Mouse (Mus musculus): ENCODE measurements around the gene Zfp683. TPM values are rescaled to one million over a fixed set of nuclear protein-coding genes. Genes with fewer than 3 reads are reported as not detected.

Gene Zfp683
- 1.2 TPM for total RNA-seq (2023)

DNA sequence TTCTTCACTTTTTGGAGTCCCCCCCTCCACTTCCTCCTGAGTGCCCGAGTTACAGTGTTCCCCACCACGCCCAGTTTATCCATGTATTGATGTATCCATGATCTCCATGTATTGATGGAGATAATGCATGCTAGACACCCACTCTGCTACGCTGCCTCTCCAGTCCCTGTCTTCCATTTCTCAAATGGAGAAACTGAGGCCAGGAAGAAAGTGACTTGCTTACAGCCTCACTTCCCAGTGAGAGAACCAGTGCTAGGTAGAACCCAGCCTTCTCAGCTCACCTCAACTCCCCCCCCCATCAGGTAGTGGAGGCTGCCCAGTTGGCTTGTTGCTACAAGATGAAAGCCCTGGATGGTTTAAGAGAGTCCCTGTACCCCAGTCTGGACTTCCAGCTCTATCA, at the start of gene Zfp683:
TSS of gene Zfp683 (plus strand) at position 301 of the 400 bp plus-strand sequence.

GRCm38 (mm10) chr4:134018779-134019145, 34.9 kb upstream of the Zfp683 start, which contains the start of gene Lin28a:
Gene Lin28a, minus strand, starts transcription at chr4:134018841.

DNA sequence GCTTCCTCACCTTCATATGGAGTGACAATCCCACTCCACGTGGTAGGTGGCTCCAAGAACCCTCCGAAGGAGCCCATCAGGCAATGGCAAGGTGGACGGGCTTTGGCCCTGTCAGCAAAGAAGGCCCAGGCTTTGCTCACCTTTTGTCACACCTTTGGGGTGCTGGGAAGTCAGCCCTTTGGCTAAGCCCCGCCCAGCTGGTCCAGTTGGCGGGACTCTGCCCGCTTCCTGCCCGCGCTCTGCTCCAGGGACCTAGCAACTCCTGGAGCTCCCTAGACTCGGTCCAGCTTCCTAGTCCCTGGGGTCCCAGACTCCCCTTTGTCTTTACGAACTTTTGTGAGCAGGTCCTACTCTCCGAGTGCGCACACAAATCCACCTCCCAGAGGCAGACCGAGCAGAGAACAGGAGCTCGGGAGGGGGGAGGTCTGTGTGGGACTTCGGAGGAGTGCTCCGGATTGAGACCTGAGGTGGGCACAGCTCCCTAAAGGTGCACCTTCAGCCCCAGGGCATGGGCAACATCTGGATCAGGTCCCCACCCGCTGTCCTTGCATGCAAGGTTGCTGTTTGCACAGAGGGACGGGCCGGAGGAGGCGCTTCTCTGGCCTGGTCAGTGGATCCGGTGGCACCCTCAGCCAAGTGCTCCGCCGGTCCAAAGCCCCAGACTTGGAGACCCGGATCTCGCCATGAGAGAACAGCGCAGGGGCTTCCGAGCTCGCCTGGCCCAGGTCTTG, 6.7 kb downstream of the Zfp683 start, which contains the start of gene Crybg2:
TSS of gene Crybg2 (plus strand) at position 681 of the 731 bp plus-strand sequence.

DNA sequence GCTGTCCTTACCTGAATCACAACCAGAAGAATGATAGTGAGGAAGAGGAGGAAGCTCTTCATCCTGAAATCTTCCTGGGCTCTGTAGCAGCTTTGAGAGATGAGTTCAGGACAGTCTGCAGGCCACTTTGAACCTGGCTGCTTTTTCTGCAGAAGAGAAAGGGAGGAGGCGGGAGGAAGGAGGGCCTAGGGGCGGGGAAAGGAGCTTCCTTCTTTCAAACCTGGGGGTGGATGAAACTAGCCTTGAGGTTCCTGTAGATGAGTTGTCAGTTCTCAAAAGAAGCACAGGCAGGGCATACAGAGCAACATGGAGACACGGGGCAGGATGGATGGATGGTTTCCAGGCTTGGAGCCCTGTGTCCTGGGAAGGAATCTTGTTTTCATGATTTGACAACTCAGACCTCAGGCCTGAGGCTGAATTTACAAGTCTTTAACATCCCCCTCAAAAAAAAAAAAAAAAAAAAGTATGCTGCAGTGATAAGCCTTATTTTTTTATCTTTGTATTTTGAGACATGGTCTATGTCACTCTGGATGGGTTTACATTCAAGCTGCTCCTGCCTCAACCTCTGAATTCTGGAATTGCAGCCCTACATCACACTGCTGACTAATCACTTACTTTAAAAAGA, 41.4 kb downstream of the Zfp683 start, which contains the start of gene Cd52:
TSS of gene Cd52 (minus strand) at position 160 of the 625 bp plus-strand sequence.

DNA sequence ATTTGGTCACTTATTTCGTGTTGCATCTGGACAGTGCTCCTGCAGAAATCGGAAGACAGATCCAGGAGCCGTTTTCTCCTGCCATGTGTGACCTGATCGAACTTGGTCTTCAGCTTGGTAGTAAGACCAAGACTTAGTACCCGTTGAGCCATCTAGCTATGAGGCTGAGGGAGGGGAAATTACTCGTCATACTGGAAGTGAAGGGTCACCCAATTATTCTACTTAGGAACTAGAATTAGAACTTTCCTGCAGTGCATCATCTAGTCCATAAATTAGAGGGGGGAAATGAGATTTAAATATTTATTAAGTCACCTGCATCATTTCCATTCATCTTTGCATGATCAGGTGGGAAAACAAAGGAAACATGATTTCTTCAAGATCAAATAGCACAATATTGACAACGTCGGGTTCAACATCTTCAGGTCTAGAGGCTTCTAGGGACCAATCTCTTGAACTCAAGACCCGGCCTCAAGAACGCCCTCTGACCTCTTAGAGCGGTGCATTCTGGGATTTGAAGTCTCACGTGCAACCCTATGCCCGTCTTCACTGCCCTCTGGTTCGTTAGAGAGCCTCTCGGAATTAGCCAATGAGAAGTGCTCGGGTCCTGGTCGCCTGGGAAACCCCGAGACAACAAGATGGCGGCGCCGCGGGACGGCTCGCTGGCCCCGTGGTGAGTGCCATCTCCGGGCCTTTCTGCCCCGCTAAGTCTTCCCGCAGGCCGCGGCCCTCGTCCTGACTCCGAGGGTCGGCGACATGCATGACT, 48.5 kb downstream of the Zfp683 start, which contains the start of gene Ubxn11:
TSS of gene Ubxn11 (plus strand) at position 592 of the 763 bp plus-strand sequence.

Other genes with a start within 250 kb of the Zfp683 start
- 101 TPM for gene Rps6ka1, start 166.0 kb upstream of the Zfp683 start, total RNA-seq (2023)
- gene Hmgn2, start 85.2 kb upstream of the Zfp683 start, total RNA-seq (2023) = 249 TPM
- 26.4 TPM for gene Dhdds, start 52.9 kb upstream of the Zfp683 start, total RNA-seq (2023)
- not detected for gene Lin28a, start 35.0 kb upstream of the Zfp683 start, total RNA-seq (2023)
- gene Crybg2, start 7.0 kb downstream of the Zfp683 start, total RNA-seq (2023) = 16.4 TPM
- 832 TPM for gene Cd52, start 41.2 kb downstream of the Zfp683 start, total RNA-seq (2023)
- gene Ubxn11, start 48.7 kb downstream of the Zfp683 start, total RNA-seq (2023) = 60.9 TPM
- gene Sh3bgrl3, start 75.0 kb downstream of the Zfp683 start, total RNA-seq (2023) = 417 TPM
- 29.9 TPM for gene Cep85, start 133.3 kb downstream of the Zfp683 start, total RNA-seq (2023)
- gene Gm7534, start 149.2 kb downstream of the Zfp683 start, total RNA-seq (2023) = not detected
- not detected for gene Catsper4, start 173.5 kb downstream of the Zfp683 start, total RNA-seq (2023)
- 0.50 TPM for gene Cnksr1, start 184.6 kb downstream of the Zfp683 start, total RNA-seq (2023)
- gene E130218I03Rik, start 189.8 kb downstream of the Zfp683 start, total RNA-seq (2023) = not detected
- 19.8 TPM for gene Zfp593, start 191.8 kb downstream of the Zfp683 start, total RNA-seq (2023)
- gene Gm30191, start 193.1 kb downstream of the Zfp683 start, total RNA-seq (2023) = not detected
- not detected for gene Grrp1, start 200.3 kb downstream of the Zfp683 start, total RNA-seq (2023)
- 13.3 TPM for gene Pdik1l, start 234.1 kb downstream of the Zfp683 start, total RNA-seq (2023)